Mouse (Mus musculus): ENCODE measurements around the gene Ap1b1.

Gene Ap1b1

DNA sequence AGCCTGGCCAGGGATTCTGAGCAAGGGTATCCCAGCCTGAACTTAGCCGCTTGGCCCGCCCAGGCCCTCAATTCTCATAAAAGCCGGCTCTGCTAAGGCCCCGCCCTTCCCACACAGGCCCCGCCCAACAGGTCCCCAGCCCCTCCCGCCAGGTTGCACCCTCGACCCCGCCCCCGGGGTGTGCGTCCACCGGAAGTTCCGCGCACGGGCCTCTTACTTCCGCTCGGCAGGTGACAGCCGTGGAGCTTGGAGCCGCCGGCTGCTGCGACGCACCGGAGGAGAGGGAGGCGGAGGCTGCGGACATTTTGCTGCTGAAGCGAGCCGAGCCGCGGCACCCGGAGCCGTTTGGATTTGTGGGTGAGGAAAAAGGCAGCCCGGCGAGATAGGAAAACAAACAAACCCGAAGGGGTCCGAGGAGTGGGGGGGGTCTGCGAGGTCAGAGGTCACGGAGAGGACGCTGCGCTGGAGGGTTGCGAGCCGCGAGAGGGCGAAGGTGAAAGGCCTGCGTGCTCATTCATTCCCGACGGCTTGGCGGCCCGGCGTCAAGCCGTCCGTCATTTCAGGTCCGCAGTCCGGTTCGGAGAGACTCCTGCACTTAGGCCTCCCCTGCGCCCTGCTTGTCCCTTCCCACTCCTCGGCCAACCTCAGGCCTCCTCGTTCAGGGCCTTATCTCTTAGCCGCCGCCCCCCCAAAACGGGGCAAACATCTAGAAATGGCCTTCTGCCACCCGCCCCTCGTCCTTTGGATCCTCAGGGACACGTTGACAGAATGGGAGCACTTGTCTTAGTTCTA lies at the start of gene Ap1b1:
TSS of gene Ap1b1 (plus strand) at position 130 of the 792 bp plus-strand sequence.
- DNase-seq (ENCODE audit: low spot score): peak; percentile 91

DNA sequence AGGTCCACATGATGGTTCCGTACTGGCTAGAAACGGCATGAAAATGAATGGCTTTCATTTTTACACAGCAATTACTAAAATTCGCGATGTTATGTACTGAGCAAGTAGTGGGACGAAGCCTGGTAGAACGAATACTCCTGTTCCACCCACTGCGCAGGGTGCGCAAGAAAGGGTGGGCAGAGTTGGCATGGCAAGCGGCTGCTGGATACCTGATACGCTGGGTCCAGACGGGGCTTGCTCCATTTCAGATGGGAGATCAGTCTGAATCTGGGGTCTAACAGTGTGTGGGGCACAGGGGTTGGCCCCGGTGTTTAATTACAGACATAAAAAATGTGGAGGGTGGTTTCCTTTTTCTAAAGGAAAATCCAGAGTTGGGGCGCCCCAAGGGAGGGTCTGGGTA lies 40.1 kb upstream of the Ap1b1 start:
- DNase-seq (ENCODE audit: low spot score): no peak

DNA sequence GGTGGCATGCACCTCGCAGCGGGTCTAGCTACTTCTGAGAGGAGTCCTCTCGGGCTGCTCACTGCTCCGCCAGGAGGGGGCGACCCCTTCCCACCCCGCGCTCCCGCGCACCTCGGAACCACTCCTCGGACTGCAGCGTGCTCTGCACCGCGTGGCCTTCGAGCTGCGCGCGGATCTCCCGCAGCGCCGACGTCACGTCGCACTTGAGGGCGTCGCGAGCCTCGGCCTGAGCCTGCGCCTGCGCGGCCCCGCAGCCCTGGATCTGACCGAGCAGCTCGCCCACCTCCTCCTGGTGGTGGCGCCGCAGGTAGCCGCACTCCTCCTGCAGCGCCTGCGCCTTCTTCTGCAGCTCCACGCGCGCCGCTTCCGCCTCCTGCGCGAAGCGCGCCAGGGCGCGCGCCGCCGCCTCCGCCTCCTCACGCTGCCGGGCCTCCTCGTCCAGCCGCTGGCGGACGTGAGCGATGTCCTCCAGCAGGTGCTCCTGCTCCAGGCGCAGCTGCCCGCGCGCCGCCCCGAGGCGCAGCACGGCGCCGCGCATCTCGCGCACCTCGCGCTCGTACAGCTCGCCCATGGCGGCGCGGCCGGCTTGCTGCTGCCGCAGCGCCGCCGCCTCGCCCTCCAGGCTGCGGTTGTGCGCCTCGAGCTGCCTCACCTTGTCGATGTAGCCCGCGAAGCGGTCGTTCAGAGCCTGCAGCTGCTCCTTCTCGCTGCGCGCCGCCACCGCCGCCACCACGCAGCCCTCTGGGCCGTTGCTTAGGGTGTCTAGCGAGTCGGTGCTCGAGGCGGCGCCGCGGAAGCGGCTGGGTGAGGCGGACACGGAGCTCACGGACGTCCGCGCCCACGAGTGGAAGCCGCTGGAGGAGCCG lies 39.4 kb upstream of the Ap1b1 start:
- DNase-seq (ENCODE audit: low spot score): peak; percentile 44

DNA sequence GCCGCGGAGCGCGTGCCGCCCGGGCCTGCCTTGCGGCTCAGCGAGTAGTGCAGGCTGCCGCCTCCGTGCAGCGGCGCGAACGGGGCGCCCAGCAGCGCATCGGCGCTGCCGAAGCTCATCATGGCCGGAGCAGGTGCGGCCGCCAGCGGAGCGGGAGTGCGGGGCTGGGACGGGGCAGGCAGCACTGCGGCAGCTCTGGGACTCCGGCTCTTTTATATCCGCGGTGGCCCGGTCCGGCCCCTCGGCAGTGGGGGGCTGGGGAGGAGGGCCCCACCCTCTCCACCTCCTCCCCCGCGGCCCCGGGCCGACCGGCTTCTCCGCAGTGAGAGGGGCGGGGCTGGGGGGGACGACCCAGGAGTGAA lies 38.8 kb upstream of the Ap1b1 start, which contains the start of gene Nefh:
TSS of gene Nefh (minus strand) at position 252 of the 362 bp plus-strand sequence.
- no peak for DNase-seq (ENCODE audit: low spot score)

DNA sequence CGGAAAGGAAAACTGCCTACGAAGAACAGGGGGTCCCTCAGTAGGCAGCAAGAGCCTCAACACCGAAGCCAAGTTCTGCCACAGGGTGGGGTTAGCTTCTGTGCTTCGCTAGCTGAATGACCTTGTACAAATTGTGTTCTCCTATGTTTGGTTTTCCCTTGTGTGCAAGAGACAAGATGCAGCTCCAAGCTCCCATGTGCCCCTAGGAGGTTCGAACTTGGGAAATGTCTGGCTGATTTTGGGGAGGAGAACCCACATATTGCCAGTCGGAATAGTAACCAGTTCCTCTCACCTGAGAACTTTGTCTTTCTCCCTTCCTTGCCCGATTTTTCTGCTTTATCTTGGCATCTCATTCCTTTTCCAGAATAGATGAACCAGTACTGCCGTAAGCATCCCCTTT lies 37.8 kb upstream of the Ap1b1 start:
- DNase-seq (ENCODE audit: low spot score): no peak

- DNase-seq (ENCODE audit: low spot score): peak; percentile 63
These were observed 37.2 kb upstream of the Ap1b1 start for GRCm38 (mm10) chr11:4949256-4950044.

DNA sequence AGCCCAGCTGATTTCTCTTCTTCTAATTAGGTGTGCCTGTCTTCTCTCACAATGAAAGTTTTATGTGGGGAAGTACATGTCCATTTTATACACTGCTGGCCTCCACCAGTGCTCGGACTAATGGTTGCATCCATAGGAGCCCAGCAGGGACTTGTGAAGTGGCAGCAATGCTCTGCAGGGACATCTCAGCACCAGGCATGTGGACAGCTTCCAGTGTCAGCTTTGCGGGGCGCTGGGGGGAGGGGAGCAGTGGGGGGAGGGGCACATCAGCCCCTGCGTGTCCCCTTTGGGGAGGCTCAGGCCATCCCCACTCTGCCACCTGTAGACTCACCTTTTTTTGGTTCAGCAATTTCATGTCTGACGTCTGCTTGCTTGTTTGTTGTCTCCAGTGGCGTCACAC lies 33.2 kb upstream of the Ap1b1 start:
- DNase-seq (ENCODE audit: low spot score): no peak

GRCm38 (mm10) chr11:4953918-4954317 lies 32.7 kb upstream of the Ap1b1 start:
- no peak for DNase-seq (ENCODE audit: low spot score)

GRCm38 (mm10) chr11:4963099-4963808 lies 23.4 kb upstream of the Ap1b1 start:
- DNase-seq (ENCODE audit: low spot score): no peak

DNA sequence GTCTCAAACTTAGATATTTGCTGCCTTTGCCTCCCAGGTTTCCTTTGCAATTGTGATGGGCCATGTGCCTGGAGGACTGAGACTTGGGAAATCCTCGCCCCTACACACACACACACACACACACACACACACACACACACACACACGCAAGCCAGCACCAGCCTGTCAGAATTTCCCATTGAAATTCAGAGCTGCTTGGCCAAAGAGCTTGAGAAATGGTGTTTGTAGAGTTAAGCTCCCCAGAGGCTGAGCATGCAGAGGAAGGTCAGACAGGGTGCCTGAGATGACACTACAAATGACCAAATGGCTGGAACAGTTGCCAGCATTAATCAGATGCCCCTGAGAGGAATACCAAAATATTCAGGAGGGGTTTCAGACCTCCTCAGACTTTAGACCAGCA lies 20.3 kb upstream of the Ap1b1 start:
- no peak for DNase-seq (ENCODE audit: low spot score)

DNA sequence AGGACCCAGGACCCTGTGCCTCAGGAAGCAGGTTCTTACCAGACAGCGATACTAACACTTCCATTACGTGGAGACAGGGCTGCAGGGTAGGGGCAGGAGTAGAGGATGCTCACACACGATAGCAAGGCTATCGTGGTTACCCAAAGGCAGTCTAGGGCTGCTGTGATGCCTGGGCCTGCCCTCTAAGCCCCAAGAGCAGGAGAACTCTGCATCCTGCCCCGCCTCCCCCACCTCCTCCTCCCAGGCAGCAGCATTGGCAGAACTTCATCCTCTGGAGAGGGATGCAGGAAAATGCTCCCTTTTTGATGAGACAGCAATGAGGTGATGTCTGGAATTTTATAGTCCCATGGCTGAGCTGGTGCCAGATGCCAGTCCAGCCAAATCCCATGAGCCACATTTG lies 19.7 kb upstream of the Ap1b1 start:
- no peak for DNase-seq (ENCODE audit: low spot score)

- DNase-seq (ENCODE audit: low spot score): no peak
These were observed 19.1 kb upstream of the Ap1b1 start for GRCm38 (mm10) chr11:4967549-4967948.

GRCm38 (mm10) chr11:4968376-4968775 lies 18.2 kb upstream of the Ap1b1 start:
- DNase-seq (ENCODE audit: low spot score): no peak

DNA sequence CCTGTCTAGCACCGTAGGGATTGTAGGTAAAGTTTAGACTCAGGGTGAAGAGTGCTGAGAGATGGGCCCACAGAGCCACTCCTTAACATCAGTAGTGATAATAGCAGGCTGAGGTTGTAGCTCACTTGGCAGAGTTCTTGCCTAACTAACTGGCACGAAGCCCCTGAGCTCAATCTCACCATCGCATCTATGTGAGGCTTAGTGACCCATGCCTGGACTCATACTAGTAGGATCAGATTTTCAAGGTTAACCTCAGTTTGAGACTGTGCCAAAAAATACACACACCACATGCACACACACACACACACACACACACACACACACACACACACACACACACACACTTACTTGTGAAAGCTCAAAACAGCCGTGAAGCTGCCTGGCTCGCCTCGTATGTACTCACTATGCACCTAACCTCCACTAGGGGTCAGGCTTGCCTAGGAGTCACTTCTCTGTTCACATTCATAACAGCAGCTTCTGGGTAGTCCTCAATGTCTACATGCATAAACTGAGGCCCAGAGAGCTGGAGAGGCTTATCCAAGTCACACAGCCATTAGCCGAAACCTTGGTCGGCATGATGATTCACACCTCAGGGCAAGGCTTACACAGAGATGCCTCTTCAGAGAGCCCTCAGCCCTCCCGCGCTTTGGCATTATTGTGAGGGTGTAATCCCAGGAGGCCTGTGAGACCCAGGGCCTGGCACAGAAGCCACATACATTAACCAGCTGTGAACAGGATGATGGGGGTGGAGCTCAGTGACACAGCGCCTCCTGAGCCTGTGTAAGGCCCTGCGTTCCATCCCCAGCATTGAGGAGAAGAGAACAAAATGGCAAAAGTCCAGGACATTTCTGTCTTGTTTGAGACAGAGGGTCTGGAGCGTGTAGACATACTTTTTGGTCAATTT lies 13.4 kb upstream of the Ap1b1 start:
- DNase-seq (ENCODE audit: low spot score): no peak

DNA sequence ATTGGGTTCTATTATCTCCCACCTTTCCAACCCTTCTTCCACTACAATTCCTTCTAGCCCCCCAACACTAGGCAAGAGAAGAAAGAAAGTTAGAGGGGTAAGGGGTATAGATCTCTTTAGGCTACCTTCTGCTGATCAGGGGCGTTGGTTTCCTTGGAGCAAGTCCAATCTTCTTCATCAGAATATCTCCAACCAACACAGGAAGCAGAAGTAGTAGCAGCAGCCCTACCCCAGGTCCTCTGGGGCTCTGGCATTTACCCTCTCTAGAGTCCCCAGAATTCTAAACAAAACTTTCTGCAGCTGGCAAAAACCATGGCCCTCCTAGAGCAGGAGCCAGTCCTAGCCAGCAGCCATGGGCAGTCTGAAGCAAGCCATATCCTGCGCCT lies 12.8 kb upstream of the Ap1b1 start:
- no peak for DNase-seq (ENCODE audit: low spot score)

DNA sequence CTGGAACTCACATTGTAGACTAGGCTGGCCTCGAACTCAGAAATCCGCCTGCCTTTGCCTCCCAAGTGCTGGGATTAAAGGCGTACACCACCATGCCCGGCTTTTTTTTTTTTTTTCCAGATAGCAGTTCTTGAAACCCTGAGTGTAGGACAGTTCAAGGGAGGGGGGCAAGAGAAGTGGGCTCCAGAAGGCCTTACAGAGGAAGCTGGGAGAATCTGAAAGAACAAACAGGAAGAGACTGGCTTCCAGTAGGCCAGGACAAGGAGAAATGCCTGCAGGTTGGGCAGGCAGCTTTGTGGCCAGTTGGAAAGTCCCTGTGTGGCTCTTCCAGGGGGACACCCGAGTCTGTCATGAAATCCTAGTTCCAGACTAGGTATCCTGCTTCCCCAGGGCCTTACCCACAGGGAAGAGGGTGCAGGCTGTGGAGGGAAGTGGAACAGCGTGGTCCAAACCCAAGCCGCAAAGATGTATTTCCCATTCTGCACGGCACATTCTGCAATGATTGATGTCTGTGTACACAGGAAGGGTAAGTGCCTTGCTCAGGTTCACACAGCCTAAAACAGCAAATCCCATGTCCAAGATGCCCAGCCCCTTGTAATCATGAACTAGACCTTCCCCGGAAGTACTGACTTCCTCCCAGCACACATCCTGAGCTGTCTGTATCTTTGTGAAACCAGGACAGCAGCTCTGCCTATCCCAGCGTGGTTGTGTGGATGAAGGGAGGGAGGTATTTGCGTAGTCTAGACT lies 12.1 kb upstream of the Ap1b1 start:
- DNase-seq (ENCODE audit: low spot score): no peak

GRCm38 (mm10) chr11:4975623-4976022 lies 11.0 kb upstream of the Ap1b1 start:
- peak; percentile 54 for DNase-seq (ENCODE audit: low spot score)

DNA sequence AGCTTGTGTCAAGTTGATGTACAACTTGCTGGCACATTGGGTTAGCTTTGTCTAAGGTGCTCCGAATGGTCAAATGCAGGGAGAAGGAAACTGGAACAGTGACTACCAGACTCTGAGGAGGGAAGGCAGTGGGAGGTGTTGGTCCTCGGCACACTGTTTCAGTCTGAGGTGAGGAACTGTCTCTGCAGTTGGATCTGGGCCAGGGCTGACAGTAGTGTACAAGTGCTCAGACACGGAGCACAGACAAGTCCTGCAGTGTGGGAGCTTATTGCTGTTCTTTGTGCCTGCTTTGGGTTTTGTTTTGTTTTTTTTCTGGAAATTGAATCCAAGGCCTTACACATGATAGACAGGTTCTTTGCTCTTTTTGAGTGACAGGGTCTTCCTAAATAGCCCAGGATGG lies 3.6 kb upstream of the Ap1b1 start:
- no peak for DNase-seq (ENCODE audit: low spot score)

- no peak for DNase-seq (ENCODE audit: low spot score)
These were observed 3.1 kb upstream of the Ap1b1 start for GRCm38 (mm10) chr11:4983538-4983937.

- no peak for DNase-seq (ENCODE audit: low spot score)
These were observed 2.4 kb upstream of the Ap1b1 start for GRCm38 (mm10) chr11:4984249-4984648.

All from ovary, postnatal 36 days (tissue).